Mouse (Mus musculus) Muller cell, postnatal 12 days (primary cell): ENCODE data around the gene Atp13a4.

Source experiments
- DNase-seq: peaks from one replicate; pipeline ENCODE4 v3.0.0-alpha.2; 2015; ENCODE audit errors: inconsistent ontology term

Atp13a4 gene

DNA sequence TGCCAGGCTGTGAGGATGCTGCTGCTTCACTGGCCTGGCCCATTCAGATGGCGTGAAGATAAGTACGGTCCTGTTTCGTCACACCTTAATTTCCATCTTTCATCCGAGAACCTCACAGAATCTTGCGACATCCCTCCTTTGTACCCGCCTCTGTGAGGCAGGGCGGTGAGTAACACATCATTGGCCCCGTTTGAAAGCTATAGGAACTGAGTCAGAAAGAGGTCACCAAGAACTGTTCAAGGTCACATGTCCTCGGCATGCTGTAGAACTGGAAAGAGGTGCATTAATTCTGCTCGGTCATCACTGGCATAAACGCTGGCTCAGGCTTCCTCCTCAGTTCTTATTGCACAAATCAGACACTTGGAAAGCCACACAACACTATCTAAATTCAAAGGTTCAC is at the start of gene Atp13a4:
Atp13a4 (minus strand) TSS at position 36 of the 400 bp plus-strand sequence.
- DNase-seq: no peak

DNA sequence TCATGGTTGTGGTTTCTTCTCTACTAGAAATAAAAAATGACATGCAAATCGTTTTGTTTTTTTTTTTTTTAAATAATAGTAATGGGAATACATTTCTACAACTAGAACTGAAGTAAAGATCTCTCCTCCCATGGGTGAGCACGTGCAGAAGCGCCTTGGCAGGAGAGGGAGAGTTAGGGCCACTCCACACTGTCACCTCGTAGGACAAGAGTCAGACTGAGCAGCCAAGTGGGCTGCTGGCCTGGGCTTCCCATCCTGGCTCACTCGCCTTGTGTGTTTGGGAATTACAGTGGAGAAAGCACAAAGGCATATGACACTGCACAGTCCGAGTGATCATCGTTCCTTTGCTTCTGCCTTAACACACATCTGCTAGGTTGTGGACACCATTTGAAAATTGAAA is 47.5 kb upstream of the Atp13a4 start:
- no peak for DNase-seq

DNA sequence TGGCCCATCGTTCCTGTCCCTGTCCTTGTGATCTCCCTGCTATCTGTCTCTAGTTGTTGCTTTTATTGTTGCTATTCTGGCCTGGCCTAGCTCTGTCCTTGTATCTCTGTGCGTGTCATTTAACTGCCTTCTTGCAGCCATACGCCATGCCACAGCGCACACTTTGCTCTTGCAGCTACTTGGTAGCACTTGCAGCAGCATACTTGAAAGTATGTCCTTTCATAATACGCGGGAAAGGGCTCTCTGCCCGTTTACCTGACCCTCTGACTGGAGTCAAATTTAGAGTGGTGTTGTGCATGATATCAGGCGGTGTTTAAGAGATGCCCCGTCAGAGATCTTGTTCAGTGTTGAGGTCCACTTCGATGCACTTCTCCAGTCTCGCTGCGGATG is 35.1 kb upstream of the Atp13a4 start:
- DNase-seq: no peak

- DNase-seq: peak; percentile 98
These were observed 34.6 kb upstream of the Atp13a4 start, which contains the start of gene Opa1 for GRCm38 (mm10) chr16:29579167-29579786. Opa1 (plus strand) TSS chr16:29579334.

DNA sequence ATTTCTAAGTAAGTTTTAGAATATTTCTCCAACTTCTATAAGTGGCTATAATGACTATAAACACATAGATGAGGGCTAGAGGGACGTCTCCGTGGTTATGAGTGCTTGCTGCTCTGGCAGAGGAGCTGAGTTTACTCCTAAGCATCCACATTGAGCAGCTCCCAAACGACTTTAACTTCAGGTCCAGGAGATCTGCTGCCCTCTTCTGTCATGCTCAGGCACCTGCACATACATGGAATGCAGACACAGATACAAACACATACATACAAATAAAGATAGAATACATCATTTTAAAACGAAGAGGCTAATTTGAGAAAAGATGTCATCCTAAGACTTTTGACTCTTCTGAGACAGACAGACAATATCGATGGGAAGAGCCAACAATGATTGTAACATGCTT is 31.0 kb upstream of the Atp13a4 start:
- DNase-seq: peak; percentile 15

DNA sequence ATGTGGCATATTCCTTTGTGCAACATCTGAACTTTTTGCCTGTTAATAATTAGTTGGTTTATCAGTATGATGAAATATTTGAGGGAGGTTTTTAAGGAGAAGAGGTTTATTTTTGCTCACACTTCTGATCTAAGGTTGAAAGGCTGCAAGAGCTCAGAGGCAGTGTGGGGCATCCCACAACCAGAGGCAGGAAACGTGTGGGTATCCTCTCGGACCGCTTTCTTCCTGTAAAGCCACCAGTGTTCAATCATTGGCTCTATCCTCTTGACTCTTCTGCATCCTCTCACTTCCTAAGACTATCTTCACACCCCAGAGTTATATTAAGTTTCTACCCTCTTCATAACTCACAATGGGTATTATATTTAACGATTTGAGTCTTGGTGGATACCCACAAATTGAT is 29.3 kb upstream of the Atp13a4 start:
- DNase-seq: no peak

DNA sequence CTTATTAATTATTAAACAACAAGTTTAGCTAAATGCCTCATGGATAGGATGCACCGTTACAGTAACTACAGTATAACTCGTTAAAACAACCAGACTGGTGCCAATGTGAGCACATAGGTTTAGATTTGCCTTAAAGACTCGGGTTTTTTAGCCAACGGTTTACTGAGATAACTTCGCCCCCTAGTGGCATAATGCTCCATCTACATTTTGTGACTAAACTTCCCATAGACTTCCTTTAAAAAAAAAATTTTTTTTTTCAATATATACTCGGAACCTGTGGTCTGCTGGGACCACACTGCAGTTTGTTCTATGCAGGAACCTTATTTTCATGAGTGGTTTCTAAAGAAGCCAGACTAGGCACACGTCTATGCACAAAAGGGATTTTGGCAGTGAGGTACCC is 16.2 kb upstream of the Atp13a4 start:
- peak; percentile 59 for DNase-seq

DNA sequence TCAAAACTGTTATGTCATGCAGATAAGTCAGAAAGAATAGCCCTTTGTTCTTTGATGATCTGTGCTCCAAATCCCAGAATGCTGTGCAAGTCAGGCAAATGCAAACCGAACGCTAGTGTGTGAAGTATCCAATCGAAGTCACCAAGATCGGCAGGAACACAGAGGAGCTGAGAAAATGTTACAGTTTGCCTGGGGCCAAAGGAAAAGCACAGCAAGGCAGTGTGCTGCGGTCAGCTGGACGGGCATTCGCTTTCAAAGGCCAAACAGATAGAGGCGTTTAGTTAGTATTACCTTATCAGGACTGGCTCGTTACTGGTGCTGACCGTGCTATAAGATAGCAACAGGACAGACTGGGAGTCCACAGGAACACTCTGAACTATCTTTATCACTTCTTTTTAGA is 15.8 kb upstream of the Atp13a4 start:
- peak; percentile 42 for DNase-seq

GRCm38 (mm10) chr16:29559667-29560066 is 15.0 kb upstream of the Atp13a4 start:
- DNase-seq: no peak

- no peak for DNase-seq
These were observed 3.4 kb downstream of the Atp13a4 start for GRCm38 (mm10) chr16:29541261-29541683.

GRCm38 (mm10) chr16:29539906-29540305 is 4.8 kb downstream of the Atp13a4 start:
- DNase-seq: no peak

DNA sequence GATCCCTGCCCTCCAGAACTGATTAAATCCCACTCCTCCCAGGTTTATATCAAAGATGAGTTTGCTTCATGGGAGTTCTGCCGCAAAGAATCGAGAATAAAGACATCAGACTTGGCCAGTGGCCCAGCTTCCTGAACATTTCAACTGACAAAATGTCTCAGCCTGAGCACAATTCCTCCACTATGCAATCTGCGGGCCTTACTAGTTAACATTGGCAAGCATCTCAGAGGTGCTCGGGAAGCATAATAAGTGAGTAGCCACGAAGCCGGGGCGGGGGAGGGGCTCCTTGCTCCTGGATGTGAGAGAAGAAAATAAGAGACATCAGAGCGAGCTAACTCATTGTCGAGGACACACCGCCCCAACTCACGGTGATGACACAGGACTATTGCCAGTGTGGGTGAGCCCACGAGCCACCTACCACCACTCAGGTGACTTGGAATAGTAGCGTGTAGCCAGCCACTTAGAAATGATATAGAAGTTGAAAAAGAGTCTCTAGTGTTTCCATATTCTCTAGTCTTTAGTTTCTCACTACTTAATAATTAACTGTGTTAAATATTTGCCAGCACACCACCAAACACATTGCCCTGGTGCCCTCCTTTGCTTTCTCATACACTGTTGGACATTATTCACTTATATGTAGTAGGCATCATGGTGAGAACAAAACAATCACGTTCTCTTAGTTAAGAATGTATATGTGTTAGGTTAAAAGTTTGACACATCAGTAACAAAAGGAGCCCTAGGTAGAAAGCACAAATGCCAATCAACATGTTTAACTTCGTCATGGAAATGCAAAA is 8.1 kb downstream of the Atp13a4 start:
- peak; percentile 72 for DNase-seq

DNA sequence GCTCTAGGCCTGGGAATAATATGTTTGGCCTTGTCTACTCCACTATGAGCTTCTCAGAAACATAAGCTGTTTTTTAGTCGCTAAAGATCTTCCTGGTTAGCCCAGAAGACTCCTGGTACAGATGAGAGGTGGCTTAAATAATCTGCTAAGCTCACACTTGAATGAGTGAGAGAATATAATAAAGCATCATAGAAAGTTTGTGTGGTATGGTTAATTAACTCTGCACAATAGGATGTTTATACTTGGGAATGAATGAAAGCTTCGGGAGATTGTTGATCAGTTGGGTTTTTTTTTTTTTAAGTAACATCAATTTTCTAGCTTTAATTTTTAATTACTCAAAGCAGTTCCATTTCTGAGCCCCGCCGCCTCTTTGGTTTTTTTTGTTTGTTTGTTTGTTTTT is 8.8 kb downstream of the Atp13a4 start:
- DNase-seq: peak; percentile 57

DNA sequence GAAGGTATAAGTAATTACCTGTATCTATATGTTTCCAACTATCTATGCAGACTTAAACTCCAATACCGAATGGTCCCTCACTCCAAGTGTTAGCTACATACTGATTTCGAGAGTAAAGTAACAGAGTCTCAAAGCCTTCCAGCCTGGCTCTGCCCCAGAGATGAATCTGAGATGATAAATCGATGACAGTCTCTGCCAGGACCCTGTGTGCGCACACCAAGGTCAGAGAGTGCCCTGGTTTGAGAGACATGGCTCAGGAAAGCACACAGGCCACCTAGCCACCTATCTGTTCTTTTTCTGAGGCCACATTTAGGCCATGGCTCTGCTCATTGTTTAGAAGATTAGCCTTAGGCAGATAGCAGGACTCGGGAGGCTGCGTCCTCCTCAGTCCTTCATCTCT is 11.0 kb downstream of the Atp13a4 start:
- no peak for DNase-seq

- no peak for DNase-seq
These were observed 17.6 kb downstream of the Atp13a4 start for GRCm38 (mm10) chr16:29527085-29527484.

DNA sequence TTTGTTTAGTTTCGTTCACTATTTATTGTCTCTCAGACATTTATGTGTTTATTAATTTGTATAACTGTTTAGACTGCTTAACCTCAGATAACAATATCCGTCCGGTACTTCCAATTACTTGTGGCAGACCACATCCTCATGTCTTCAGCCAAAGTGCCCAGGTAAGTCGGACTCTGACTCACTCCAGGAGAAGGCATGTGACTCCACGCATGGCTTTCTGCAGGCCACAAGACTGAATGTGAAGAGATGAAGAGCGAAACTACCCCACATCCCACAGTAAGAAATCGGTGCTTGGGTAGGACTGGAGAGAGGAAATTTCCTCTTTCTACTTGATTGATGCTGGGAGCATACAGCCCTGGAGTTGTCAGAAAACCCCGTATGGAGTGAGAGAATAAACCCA is 18.1 kb downstream of the Atp13a4 start:
- no peak for DNase-seq

GRCm38 (mm10) chr16:29512495-29512894 is 32.2 kb downstream of the Atp13a4 start:
- peak; percentile 96 for DNase-seq

DNA sequence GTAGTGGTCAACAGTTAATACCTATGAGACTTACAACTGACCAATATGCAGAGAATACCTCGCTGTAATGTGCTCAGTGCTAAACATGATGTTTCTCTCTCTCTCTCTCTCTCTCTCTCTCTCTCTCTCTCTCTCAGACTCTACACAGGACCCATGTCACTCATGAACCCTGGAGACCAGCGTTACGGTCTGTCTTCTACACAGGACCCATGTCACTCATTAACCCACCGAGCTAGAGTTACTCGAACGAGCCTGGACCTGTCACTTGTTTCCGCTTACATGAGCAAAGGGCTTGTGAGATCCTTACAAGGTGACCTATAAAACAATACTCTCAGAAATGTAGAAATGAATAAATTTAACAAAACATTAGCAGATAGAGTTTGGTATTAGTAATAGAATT is 33.9 kb downstream of the Atp13a4 start:
- DNase-seq: no peak

DNA sequence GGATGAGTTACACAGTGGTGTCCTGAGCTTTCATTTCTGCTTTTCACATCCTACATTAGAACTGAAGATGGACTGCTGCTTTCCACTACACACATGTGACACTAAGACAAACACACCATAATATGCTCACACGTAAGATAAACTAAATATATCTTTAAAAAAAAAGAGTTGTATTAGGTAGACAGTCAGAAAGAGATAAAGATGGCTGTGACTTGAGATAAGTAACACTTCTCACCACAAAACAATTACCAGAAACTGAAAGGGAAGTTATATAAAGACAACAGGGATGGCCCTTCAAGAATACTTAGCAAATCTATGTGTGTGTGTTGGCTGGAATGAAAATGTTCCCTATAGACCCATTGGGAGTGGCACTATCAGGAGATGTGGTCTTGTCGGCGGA is 34.8 kb downstream of the Atp13a4 start:
- DNase-seq: no peak

GRCm38 (mm10) chr16:29504671-29505070 is 40.0 kb downstream of the Atp13a4 start:
- DNase-seq: peak; percentile 59

GRCm38 (mm10) chr16:29504198-29504597 is 40.5 kb downstream of the Atp13a4 start:
- DNase-seq: peak; percentile 61

- DNase-seq: no peak
These were observed 53.6 kb downstream of the Atp13a4 start for GRCm38 (mm10) chr16:29491031-29491430.

DNA sequence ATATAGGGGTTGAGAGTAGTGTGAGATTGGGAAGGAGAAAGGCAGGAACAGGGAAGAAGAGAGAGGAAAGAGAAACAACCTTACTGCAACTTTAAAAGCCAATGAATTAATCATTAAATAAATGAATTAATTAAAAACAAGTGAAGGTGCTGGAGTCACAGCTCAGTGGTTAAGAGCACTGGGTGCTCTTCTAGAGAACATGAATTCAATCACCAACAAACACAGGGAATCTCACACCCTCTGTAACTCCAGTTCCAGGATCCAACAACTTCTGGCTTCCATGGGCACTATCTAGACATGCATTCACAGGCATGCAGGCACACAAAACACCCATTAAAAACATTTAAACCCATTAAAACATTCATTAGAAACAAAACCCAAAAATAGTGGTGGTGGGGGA is 63.2 kb downstream of the Atp13a4 start:
- no peak for DNase-seq
